Mouse (Mus musculus) liver, adult 2 months (tissue): ENCODE results near the gene Wars2. TPM values are rescaled to one million over a fixed set of nuclear protein-coding genes. Genes with fewer than 3 reads are reported as not detected.

Experiments
- DNase-seq: peaks from one replicate; pipeline ENCODE4 v3.0.0-alpha.2; 2011; ENCODE audit warnings: low read depth, low spot score; ENCODE audit errors: extremely low read depth
- H3K27ac ChIP-seq: fragments of 200-500 bp; replicated peaks from 2 replicates; pipeline ENCODE4 v1.5.1; 2012; ENCODE audit warnings: low read depth, mild to moderate bottlenecking, control low read depth, inconsistent platforms, low read length; ENCODE audit not compliant: insufficient read depth
- H3K27me3 ChIP-seq: fragments of 200-500 bp; 2 replicates; pipeline ENCODE4 v1.6.1; 2012; ENCODE audit warnings: mild to moderate bottlenecking, moderate library complexity, low read length, inconsistent platforms; ENCODE audit not compliant: control insufficient read depth, insufficient read depth
- H3K36me3 ChIP-seq: fragments of 200-500 bp; 2 replicates; pipeline ENCODE4 v1.6.1; 2012; ENCODE audit warnings: low read length, inconsistent platforms; ENCODE audit not compliant: control insufficient read depth, insufficient read depth
- H3K4me1 ChIP-seq: fragments of 200-500 bp; 2 replicates; pipeline ENCODE4 v1.6.1; 2011; ENCODE audit warnings: low read length; ENCODE audit not compliant: control insufficient read depth, insufficient read depth
- H3K4me3 ChIP-seq: fragments of 200-500 bp; 2 replicates; pipeline ENCODE4 v1.5.1; 2011; ENCODE audit warnings: low read depth, mild to moderate bottlenecking, control low read depth, low read length, moderate library complexity; ENCODE audit not compliant: insufficient read depth
- H3K79me2 ChIP-seq: fragments of 200-500 bp; 2 replicates; pipeline ENCODE4 v1.6.1; 2012; ENCODE audit warnings: inconsistent platforms, mild to moderate bottlenecking, low read length, moderate library complexity; ENCODE audit not compliant: control insufficient read depth, insufficient read depth
- H3K9ac ChIP-seq: fragments of 200-500 bp; 2 replicates; pipeline ENCODE4 v1.6.1; 2012; ENCODE audit warnings: low read depth, mild to moderate bottlenecking, control low read depth, inconsistent platforms, low read length
- CTCF ChIP-seq: fragments of 200-500 bp; IDR thresholded peaks from 2 replicates; pipeline ENCODE4 v1.5.1; 2011; ENCODE audit warnings: low read depth, low read length, control low read depth
- POLR2A ChIP-seq: fragments of 200-500 bp; IDR thresholded peaks from 2 replicates; pipeline ENCODE4 v1.6.1; 2011; ENCODE audit warnings: low read length, control low read depth; ENCODE audit not compliant: insufficient read depth; ENCODE audit errors: extremely low read depth
- WGBS: fragments of 180-500 bp; shearing (Covaris S2); methylation state at CpG from one replicate; pipeline ENCODE4 v1.1.7; 2018; 5-methylcytosine and 5-hydroxymethylcytosine counted together
- polyA plus RNA-seq: library from polyadenylated mRNA; depleted of rRNA; stranded (reverse); fragments of >200 nt; gene quantifications from 2 replicates; pipeline ENCODE4 v1.2.3, GENCODE M21; 2012
- total RNA-seq: library from RNA; depleted of rRNA; stranded (reverse); fragments of >200 nt; gene quantifications from 2 replicates; pipeline ENCODE4 v1.2.3, GENCODE M21; 2014

The Wars2 gene
- total and polyA plus RNA-seq, 2 experiments, result 2.3 to 4.1 TPM

GRCm38 (mm10) chr3:99247996-99248801 is 107.3 kb downstream of the Wars2 start:
- WGBS, result 5% methylated on average over 28 of the region's 28 CpGs
- no peaks in the 10 kb centered on the region for H3K36me3 ChIP-seq
- H3K79me2 ChIP-seq, result no peaks in the 10 kb centered on the region
- DNase-seq, result no peak
- H3K27ac ChIP-seq, result no peak overlapping the region
- no peak overlapping the region for H3K4me3 ChIP-seq
- no peak for TF ChIP-seq CTCF
- H3K27me3 ChIP-seq, result peaks cover 30% of the 10 kb centered on the region
- H3K9ac ChIP-seq, result no peak overlapping the region
- no peaks in the 10 kb centered on the region for H3K4me1 ChIP-seq

- Histone ChIP-seq H3K27me3 (peaks cover 37% of the 10 kb centered on the region), H3K4me1 (0 out of 2 replicates have a peak, but pooled peaks cover 3% of the 10 kb centered on the region), H3K4me3 (no peak overlapping the region), H3K79me2 (no peaks in the 10 kb centered on the region), H3K9ac (no peak overlapping the region), H3K36me3 (no peaks in the 10 kb centered on the region), H3K27ac (no peak overlapping the region)
- 5% methylated on average over 25 of the region's 25 CpGs for WGBS
- no peak for DNase-seq
- no peak for TF ChIP-seq POLR2A
- no peak for TF ChIP-seq CTCF
These were observed 108.1 kb downstream of the Wars2 start for GRCm38 (mm10) chr3:99248831-99249550.

- no peak for DNase-seq
- 0 out of 2 replicates have a peak, but pooled peaks cover 3% of the 10 kb centered on the region for H3K4me1 ChIP-seq
- WGBS, result 6% methylated on average over 11 of the region's 11 CpGs
- peaks cover 40% of the 10 kb centered on the region for H3K27me3 ChIP-seq
- no peak overlapping the region for H3K27ac ChIP-seq
- H3K9ac ChIP-seq, result no peak overlapping the region
- no peaks in the 10 kb centered on the region for H3K79me2 ChIP-seq
- no peak overlapping the region for H3K4me3 ChIP-seq
- TF ChIP-seq CTCF, result no peak
- no peak for TF ChIP-seq POLR2A
- no peaks in the 10 kb centered on the region for H3K36me3 ChIP-seq
These were observed 108.6 kb downstream of the Wars2 start for GRCm38 (mm10) chr3:99249551-99249870.

GRCm38 (mm10) chr3:99249906-99250305 is 109.0 kb downstream of the Wars2 start:
- Histone ChIP-seq H3K36me3 (no peaks in the 10 kb centered on the region), H3K4me3 (no peak overlapping the region), H3K9ac (no peak overlapping the region), H3K27ac (no peak overlapping the region), H3K79me2 (no peaks in the 10 kb centered on the region), H3K4me1 (0 out of 2 replicates have a peak, but pooled peaks cover 3% of the 10 kb centered on the region), H3K27me3 (peaks cover 44% of the 10 kb centered on the region)
- WGBS, result 3% methylated on average over 6 of the region's 6 CpGs
- TF ChIP-seq POLR2A (no peak), CTCF (no peak)
- DNase-seq, result no peak

GRCm38 (mm10) chr3:99251271-99252165 is 110.7 kb downstream of the Wars2 start:
- Histone ChIP-seq H3K27me3 (peaks cover 51% of the 10 kb centered on the region), H3K27ac (no peak overlapping the region), H3K4me1 (0 out of 2 replicates have a peak, but pooled peaks cover 3% of the 10 kb centered on the region), H3K4me3 (no peak overlapping the region), H3K36me3 (no peaks in the 10 kb centered on the region), H3K79me2 (no peaks in the 10 kb centered on the region), H3K9ac (no peak overlapping the region)
- TF ChIP-seq CTCF, result no peak
- TF ChIP-seq POLR2A, result no peak
- no peak for DNase-seq
- WGBS, result 24% methylated on average over 6 of the region's 6 CpGs
